Mouse (Mus musculus) naive thymus-derived CD4-positive, alpha-beta T cell, adult 5 months (primary cell): ENCODE results near the gene Gm21209. TPM values are rescaled to one million over a fixed set of nuclear protein-coding genes. Genes with fewer than 3 reads are reported as not detected.

Source experiments
- polyA plus RNA-seq: library from polyadenylated mRNA; unstranded; fragments of 100-300 nt; shearing (Covaris generic); gene quantifications from one replicate; pipeline ENCODE4 v1.2.1, GENCODE M21; 2017

Gene Gm21209
- polyA plus RNA-seq: not detected

GRCm38 (mm10) chrY:49570856-49571255 is at the start of gene Gm21209:
Gene Gm21209, plus strand, starts transcription at chrY:49571156.

